In genomic region chr13:84569371-84569770, GRCm38 (mm10) we compare ENCODE assay signal across 15 mouse cellular contexts.
A peak's percentile ranks its signal among the peaks of the same experiment; 100 is the strongest.
DNase-seq lines count a peak whose midpoint lies in the region; ATAC-seq lines count a peak whose summit lies in the region.
"Had no signal": no experiment of that assay in that cellular context is flagged by ENCODE, and none has a peak within 500 bp of the region (broad histone marks: within the 10 kb centered on the region; RNA-seq: fewer than 3 reads in every experiment).

No protein-coding gene starts in this region.

- no peak overlapping the region for H3K27ac ChIP-seq in embryonic facial prominence, embryonic 14.5 days (replicated peaks; ENCODE audit: low read depth, low read length)
- H3K27ac ChIP-seq in embryonic facial prominence, embryonic 10.5 days (replicated peaks) = no peak overlapping the region
- peak overlapping the region; percentile 56; the same call in 1 of the 2 replicates for H3K27ac ChIP-seq in neural tube, embryonic 11.5 days (ENCODE audit: low read depth, low read length)
- no peak overlapping the region for H3K27ac ChIP-seq in neural tube, embryonic 15.5 days (replicated peaks)
- peak overlapping the region; percentile 78 for H3K27ac ChIP-seq in neural tube, embryonic 13.5 days (replicated peaks)
- H3K27ac ChIP-seq: layer of hippocampus, adult 2 months had no signal

- H3K36me3 ChIP-seq in embryonic facial prominence, embryonic 14.5 days (ENCODE audit: control insufficient read depth, insufficient read depth, low read length) = no peaks in the 10 kb centered on the region
- no peaks in the 10 kb centered on the region for H3K36me3 ChIP-seq in embryonic facial prominence, embryonic 10.5 days (replicated peaks)
- no peaks in the 10 kb centered on the region for H3K36me3 ChIP-seq in neural tube, embryonic 11.5 days (ENCODE audit: control insufficient read depth, insufficient read depth, low read length)
- no peaks in the 10 kb centered on the region for H3K36me3 ChIP-seq in neural tube, embryonic 15.5 days
- H3K36me3 ChIP-seq in neural tube, embryonic 13.5 days = no peaks in the 10 kb centered on the region

- peak; percentile 3 for DNase-seq in embryonic facial prominence, embryonic 14.5 days (ENCODE audit: low spot score)
- no peak for DNase-seq in embryonic facial prominence, embryonic 10.5 days (ENCODE audit: low spot score)
- no peak for DNase-seq in neural tube, embryonic 11.5 days (ENCODE audit: low spot score)
- peak; percentile 11 for DNase-seq in forelimb bud, embryonic 11.5 days (ENCODE audit: low read depth, low spot score)
- DNase-seq in frontal cortex, postnatal 14 days (ENCODE audit: low spot score in 2 of 2) = no peak
- DNase-seq: cerebellum, adult 11 months; heart, adult 18-20 months; kidney, adult 9 months; lung, adult 2 months had no signal

- H3K4me1 ChIP-seq in embryonic facial prominence, embryonic 14.5 days (ENCODE audit: control insufficient read depth, insufficient read depth, low read length) = no peaks in the 10 kb centered on the region
- no peaks in the 10 kb centered on the region for H3K4me1 ChIP-seq in embryonic facial prominence, embryonic 10.5 days
- H3K4me1 ChIP-seq in neural tube, embryonic 11.5 days (ENCODE audit: control insufficient read depth, insufficient read depth, low read length) = peaks cover 6% of the 10 kb centered on the region
- H3K4me1 ChIP-seq in neural tube, embryonic 15.5 days = peaks cover 10% of the 10 kb centered on the region
- peaks cover 44% of the 10 kb centered on the region for H3K4me1 ChIP-seq in neural tube, embryonic 13.5 days (replicated peaks)

- no peak overlapping the region for H3K4me3 ChIP-seq in embryonic facial prominence, embryonic 14.5 days (ENCODE audit: low read depth, low read length)
- no peak overlapping the region for H3K4me3 ChIP-seq in embryonic facial prominence, embryonic 10.5 days
- no peak overlapping the region for H3K4me3 ChIP-seq in neural tube, embryonic 11.5 days (ENCODE audit: low read depth, low read length)
- no peak overlapping the region for H3K4me3 ChIP-seq in neural tube, embryonic 15.5 days (replicated peaks)
- no peak overlapping the region for H3K4me3 ChIP-seq in neural tube, embryonic 13.5 days
- H3K4me3 ChIP-seq: layer of hippocampus, adult 2 months had no signal

- ATAC-seq in embryonic facial prominence, embryonic 14.5 days (ENCODE audit: low read depth) = no peak
- ATAC-seq in neural tube, embryonic 11.5 days (ENCODE audit: insufficient read depth, low FRiP score, low TSS enrichment) = no peak
- no peak for ATAC-seq in neural tube, embryonic 15.5 days (ENCODE audit: low FRiP score)
- ATAC-seq in neural tube, embryonic 13.5 days (ENCODE audit: low read depth) = no peak
- ATAC-seq in granulocyte monocyte progenitor cell, adult 5-6 weeks (replicated peaks; ENCODE audit: poor library complexity, severe bottlenecking) = no peak
- ATAC-seq: inflammation-experienced regulatory T-cells, adult 6 months; Patski had no signal

- H3K4me2 ChIP-seq in embryonic facial prominence, embryonic 14.5 days (ENCODE audit: low read depth, low read length) = no peak overlapping the region
- H3K4me2 ChIP-seq in neural tube, embryonic 11.5 days (ENCODE audit: low read depth) = no peak overlapping the region
- no peak overlapping the region for H3K4me2 ChIP-seq in neural tube, embryonic 15.5 days
- no peak overlapping the region for H3K4me2 ChIP-seq in neural tube, embryonic 13.5 days

- H3K27me3 ChIP-seq in embryonic facial prominence, embryonic 14.5 days (replicated peaks; ENCODE audit: control insufficient read depth, insufficient read depth, low read length) = no peaks in the 10 kb centered on the region
- no peaks in the 10 kb centered on the region for H3K27me3 ChIP-seq in embryonic facial prominence, embryonic 10.5 days (replicated peaks; ENCODE audit: low read depth, poor library complexity, severe bottlenecking)
- no peaks in the 10 kb centered on the region for H3K27me3 ChIP-seq in neural tube, embryonic 11.5 days (ENCODE audit: control insufficient read depth, insufficient read depth, low read length)
- no peaks in the 10 kb centered on the region for H3K27me3 ChIP-seq in neural tube, embryonic 15.5 days (replicated peaks)
- H3K27me3 ChIP-seq in neural tube, embryonic 13.5 days = no peaks in the 10 kb centered on the region
- H3K27me3 ChIP-seq: Patski had no signal

- no peaks in the 10 kb centered on the region for H3K9me3 ChIP-seq in embryonic facial prominence, embryonic 14.5 days (ENCODE audit: control insufficient read depth, low read length)
- H3K9me3 ChIP-seq in embryonic facial prominence, embryonic 10.5 days = no peaks in the 10 kb centered on the region
- no peaks in the 10 kb centered on the region for H3K9me3 ChIP-seq in neural tube, embryonic 11.5 days (ENCODE audit: control insufficient read depth, low read length)
- no peaks in the 10 kb centered on the region for H3K9me3 ChIP-seq in neural tube, embryonic 15.5 days (replicated peaks)
- H3K9me3 ChIP-seq in neural tube, embryonic 13.5 days = no peaks in the 10 kb centered on the region

- no peak overlapping the region for H3K9ac ChIP-seq in embryonic facial prominence, embryonic 14.5 days (ENCODE audit: low read depth, low read length)
- no peak overlapping the region for H3K9ac ChIP-seq in neural tube, embryonic 11.5 days (ENCODE audit: low read length)
- H3K9ac ChIP-seq in neural tube, embryonic 15.5 days (replicated peaks) = no peak overlapping the region
- H3K9ac ChIP-seq in neural tube, embryonic 13.5 days = no peak overlapping the region

Comparison
In these comparisons a context has a peak if more than half of its experiments do, and no peak if none do; other contexts are left out.
1. DNase-seq: peak in embryonic facial prominence, embryonic 14.5 days (single experiment) and forelimb bud, embryonic 11.5 days (single experiment); none in embryonic facial prominence, embryonic 10.5 days (single experiment), neural tube, embryonic 11.5 days (single experiment) and frontal cortex, postnatal 14 days (0 of 2).
2. H3K27ac ChIP-seq: peak in neural tube, embryonic 11.5 days (single experiment) and neural tube, embryonic 13.5 days (single experiment); none in embryonic facial prominence, embryonic 14.5 days (single experiment), embryonic facial prominence, embryonic 10.5 days (single experiment) and neural tube, embryonic 15.5 days (single experiment).